Mouse (Mus musculus) small intestine, adult 2 months (tissue): ENCODE measurements at regions not wholly inside any gene's neighbourhood (a gene's known extent, or its start where the extent isn't known, plus 50 kb on each side); places are given as distances from the start of the nearest gene placed in this dataset.

Experiments used
- H3K27ac ChIP-seq: fragments of 200-500 bp; 2 replicates; pipeline ENCODE4 v1.5.1; 2012; ENCODE audit warnings: low read depth, low read length, control low read depth, inconsistent platforms; ENCODE audit not compliant: insufficient read depth
- H3K27me3 ChIP-seq: fragments of 200-500 bp; 2 replicates; pipeline ENCODE4 v1.6.1; 2012; ENCODE audit warnings: mild to moderate bottlenecking, moderate library complexity, low read length, inconsistent platforms; ENCODE audit not compliant: control insufficient read depth, insufficient read depth
- H3K36me3 ChIP-seq: fragments of 200-500 bp; 2 replicates; pipeline ENCODE4 v1.6.1; 2012; ENCODE audit warnings: mild to moderate bottlenecking, low read length, control low read depth, inconsistent platforms; ENCODE audit not compliant: control insufficient read depth, insufficient read depth
- H3K4me1 ChIP-seq: fragments of 200-500 bp; 2 replicates; pipeline ENCODE4 v1.6.1; 2012; ENCODE audit warnings: low read length, inconsistent platforms, mixed read lengths; ENCODE audit not compliant: control insufficient read depth, insufficient read depth, insufficient read length
- H3K4me3 ChIP-seq: fragments of 200-500 bp; 2 replicates; pipeline ENCODE4 v1.5.1; 2012; ENCODE audit warnings: low read depth, mild to moderate bottlenecking, control low read depth, inconsistent platforms, low read length, moderate library complexity
- CTCF ChIP-seq: fragments of 200-500 bp; IDR thresholded peaks from 2 replicates; pipeline ENCODE4 v1.5.1; 2012; ENCODE audit warnings: low read depth, mild to moderate bottlenecking, control low read depth, inconsistent platforms, low read length, moderate library complexity, mixed read lengths; ENCODE audit not compliant: insufficient replicate concordance, insufficient read length; ENCODE audit errors: extremely low read depth
- POLR2A ChIP-seq: fragments of 200-500 bp; IDR thresholded peaks from 2 replicates; pipeline ENCODE4 v1.6.1; 2012; ENCODE audit warnings: low read depth, mild to moderate bottlenecking, control low read depth, inconsistent platforms, low read length, moderate library complexity
- WGBS: fragments of 180-500 bp; shearing (Covaris S2); methylation state at CpG from one replicate; pipeline ENCODE4 v1.1.7; 2018; 5-methylcytosine and 5-hydroxymethylcytosine counted together

DNA sequence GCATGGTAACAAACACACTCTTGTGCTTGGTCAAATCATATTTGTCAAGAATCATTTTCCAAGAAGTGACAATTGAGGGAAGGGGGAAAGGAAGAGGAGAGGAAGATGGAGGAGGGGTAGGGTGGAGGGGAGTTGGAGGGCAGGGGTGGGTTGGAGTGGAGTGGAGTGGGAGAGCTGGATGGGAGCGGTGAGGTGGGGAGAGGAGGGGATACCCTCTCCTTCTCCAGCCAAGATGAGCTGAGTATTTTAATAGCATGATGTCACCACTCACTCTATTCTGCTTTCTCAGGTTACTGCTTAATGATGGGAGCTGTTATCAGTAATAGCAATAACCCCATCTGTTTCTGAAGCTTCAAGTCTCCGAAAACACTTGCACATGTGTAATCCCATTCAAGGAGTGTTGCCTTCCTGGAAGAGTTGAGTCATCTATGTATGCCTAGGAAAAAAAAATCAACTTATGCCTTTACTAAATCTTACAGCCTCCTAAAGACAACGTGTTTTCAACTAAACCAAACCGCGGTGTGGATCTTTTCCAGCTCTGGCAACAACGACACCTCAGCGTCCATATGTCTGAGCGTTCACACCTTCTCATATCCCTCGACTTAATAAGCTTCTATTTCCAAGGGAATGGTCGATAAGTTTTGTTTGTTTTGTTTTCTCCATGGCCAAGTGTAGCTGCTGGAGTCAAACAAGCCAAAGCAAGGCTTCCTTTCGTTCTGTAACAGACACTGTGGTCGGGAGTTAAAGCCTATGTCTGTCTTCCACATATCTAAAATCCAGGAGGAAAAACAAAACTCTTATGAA, 187.0 kb upstream of the Mgmt start:
- 63% methylated on average over 12 of the region's 12 CpGs for WGBS
- Histone ChIP-seq H3K27me3 (0 out of 2 replicates have a peak, but pooled peaks cover 2% of the 10 kb centered on the region), H3K4me3 (no peak overlapping the region), H3K27ac (no peak overlapping the region), H3K36me3 (no peaks in the 10 kb centered on the region), H3K4me1 (no peaks in the 10 kb centered on the region)
- TF ChIP-seq POLR2A = no peak
- TF ChIP-seq CTCF = no peak

DNA sequence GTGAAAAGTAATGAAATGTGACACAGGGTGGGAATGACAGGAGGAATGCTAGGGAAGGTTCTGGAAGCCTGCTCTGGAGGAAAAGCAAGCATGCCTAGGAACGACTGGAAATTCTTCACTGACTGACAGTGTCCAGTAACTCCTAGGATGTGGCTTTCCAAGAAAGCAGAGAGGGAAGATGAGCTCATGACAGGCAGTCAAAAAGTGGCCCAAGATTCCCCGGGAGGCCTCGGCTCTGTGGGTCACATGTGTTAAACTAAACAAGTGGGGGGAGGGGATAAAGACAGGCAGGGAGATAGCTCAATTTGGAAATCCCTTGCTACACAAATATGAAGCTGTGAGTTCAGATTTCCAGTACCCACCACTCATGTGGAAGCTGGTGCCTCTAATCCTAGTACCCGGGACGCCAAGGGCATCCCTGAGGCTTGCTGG, 186.4 kb upstream of the Mgmt start:
- Histone ChIP-seq H3K36me3 (no peaks in the 10 kb centered on the region), H3K27me3 (0 out of 2 replicates have a peak, but pooled peaks cover 2% of the 10 kb centered on the region), H3K4me3 (no peak overlapping the region), H3K4me1 (no peaks in the 10 kb centered on the region), H3K27ac (no peak overlapping the region)
- no peak for TF ChIP-seq CTCF
- no peak for TF ChIP-seq POLR2A
- 56% methylated on average over 5 of the region's 5 CpGs for WGBS

DNA sequence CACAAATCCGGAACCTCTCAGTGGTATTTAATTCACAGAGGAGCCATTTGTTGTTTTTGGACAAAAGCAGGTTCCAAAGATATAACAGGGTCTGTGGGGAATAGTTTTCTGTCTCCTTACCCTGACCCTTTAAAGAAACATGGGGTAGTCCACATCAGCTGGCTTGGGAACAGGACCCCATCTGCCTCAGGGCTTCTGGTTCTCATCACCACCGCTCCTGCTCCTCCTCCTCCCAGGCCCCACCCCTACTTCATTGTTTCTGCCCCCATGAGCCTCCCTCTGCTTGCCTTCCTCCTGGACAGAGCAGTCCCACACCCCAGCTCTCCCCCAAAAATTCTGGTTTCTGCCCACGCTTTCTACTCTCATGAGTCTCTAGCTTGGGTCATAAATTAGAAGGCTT, 183.8 kb upstream of the Mgmt start:
- Histone ChIP-seq H3K27me3 (no peaks in the 10 kb centered on the region), H3K4me3 (no peak overlapping the region), H3K27ac (no peak overlapping the region), H3K4me1 (no peaks in the 10 kb centered on the region), H3K36me3 (no peaks in the 10 kb centered on the region)
- TF ChIP-seq CTCF = no peak
- TF ChIP-seq POLR2A = no peak
- WGBS = 80% methylated on average over 3 of the region's 3 CpGs

DNA sequence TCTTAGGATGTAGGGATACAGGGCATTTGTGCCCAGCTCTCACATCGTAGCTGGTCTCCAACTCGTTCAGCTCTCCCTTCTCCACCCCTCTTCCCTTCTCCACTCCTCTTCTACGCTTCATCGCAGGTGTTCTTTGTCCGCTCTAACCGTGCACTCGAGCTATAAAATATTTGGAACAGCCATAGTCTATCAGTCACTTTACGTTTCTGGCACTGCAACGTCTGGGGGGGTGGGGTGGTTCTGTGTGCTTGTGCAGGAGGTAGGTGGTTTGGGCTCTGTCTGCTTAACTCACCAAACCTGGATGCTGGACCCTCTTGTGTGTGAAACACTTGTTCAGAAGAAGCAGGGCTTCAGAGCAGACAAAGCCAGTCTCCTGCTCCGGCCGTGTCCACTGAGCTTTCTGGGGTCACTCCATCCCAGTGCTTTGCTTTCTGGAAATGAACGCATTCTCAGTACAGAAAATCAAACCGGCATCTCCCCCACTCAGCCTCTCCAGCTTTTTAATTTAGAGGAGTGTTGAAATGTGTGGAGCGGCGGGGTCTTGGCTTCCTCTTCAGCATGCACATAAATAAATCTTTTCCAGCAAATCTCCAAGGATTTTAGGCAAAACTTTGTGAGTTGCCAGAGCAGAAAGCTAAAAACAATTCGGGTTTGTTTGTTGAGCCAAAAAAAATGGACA, 181.3 kb upstream of the Mgmt start:
- Histone ChIP-seq H3K4me1 (no peaks in the 10 kb centered on the region), H3K36me3 (no peaks in the 10 kb centered on the region), H3K27me3 (no peaks in the 10 kb centered on the region), H3K27ac (no peak overlapping the region), H3K4me3 (no peak overlapping the region)
- TF ChIP-seq POLR2A = no peak
- no peak for TF ChIP-seq CTCF
- WGBS = 72% methylated on average over 16 of the region's 16 CpGs

DNA sequence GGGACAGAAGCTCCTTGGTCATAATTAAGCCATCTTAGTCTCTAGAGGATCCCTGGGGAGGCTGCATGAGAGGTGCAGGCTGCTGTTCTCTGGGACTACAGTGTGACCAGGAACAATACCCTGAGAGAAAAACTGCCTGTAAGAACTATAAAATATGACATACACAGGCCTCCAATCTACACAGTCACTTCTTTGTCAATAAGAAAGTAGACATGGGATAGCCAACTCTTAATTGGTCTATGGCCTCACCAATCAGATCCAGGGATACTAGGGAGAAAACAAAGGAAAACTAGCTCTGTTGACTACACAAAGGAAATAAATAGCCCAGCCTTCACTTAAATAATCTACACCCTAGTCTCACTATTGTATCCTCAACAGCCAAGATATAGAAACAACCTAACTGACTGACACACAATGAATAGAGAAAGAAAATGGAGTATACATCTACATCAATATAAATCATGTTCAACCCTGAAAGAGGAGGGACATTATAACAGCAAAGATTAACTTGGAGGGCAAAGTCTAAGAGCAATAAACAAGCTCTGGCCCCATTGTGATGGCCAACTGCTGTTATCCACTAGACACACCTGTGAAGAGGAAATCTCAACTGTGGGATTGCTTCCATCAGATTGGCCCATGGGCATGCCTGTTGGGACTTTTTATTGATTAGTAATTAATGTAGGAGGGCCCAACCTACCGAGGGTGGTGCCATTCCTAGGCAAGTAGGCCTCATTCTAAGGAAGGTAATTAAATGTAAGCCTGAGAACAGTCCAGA, 166.6 kb upstream of the Mgmt start:
- TF ChIP-seq POLR2A (no peak), CTCF (no peak)
- H3K4me1 ChIP-seq = peaks cover 9% of the 10 kb centered on the region; the same call in 1 of the 2 replicates
- 22% methylated on average over 1 of the region's 1 CpGs for WGBS
- H3K27me3 ChIP-seq = no peaks in the 10 kb centered on the region
- H3K36me3 ChIP-seq = no peaks in the 10 kb centered on the region
- H3K27ac ChIP-seq = peak overlapping the region; percentile 17
- H3K4me3 ChIP-seq = no peak overlapping the region

DNA sequence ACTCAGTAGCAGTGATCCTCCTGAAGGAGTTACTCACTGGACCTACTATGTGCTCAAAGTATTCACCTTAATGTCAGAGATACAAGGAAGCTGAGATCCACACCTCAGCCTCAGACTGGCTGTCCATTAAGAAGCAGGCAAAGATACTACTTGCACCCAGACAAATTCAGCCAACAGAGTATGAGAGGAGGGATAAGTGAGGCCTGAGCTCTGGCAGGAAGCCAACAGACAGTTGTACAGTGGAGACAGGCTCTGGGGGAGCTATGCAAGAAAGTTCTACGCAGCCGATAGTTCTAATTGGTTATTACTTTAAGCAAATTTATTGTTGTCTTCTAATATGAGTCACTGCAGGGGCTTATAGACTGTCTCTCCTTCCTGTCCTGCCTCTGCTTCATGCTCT, 152.2 kb upstream of the Mgmt start:
- Histone ChIP-seq H3K27me3 (no peaks in the 10 kb centered on the region), H3K4me1 (no peaks in the 10 kb centered on the region), H3K4me3 (no peak overlapping the region), H3K27ac (no peak overlapping the region), H3K36me3 (no peaks in the 10 kb centered on the region)
- no peak for TF ChIP-seq CTCF
- TF ChIP-seq POLR2A = no peak
- WGBS = 95% methylated on average over 2 of the region's 2 CpGs

DNA sequence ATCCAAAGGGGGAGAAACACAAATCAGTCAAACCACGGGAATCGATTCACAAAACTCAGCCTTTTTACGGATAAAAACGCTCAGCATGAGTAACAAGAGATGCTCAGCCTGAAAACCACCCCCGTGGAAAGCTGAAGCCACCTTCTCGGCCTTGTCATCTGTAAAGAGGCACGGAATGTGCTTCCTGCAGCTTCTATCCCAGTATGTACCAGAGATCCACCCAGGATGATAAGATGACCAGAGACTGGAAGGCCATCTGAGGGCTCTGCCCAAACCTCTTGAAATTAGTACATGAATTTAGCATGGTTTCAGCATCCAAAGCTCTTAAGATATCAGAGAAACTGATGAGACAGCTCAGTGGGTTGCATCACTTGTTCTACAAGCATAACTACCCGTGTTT, 149.0 kb upstream of the Mgmt start:
- TF ChIP-seq POLR2A (no peak), CTCF (no peak)
- H3K4me3 ChIP-seq = no peak overlapping the region
- H3K4me1 ChIP-seq = no peaks in the 10 kb centered on the region
- no peaks in the 10 kb centered on the region for H3K27me3 ChIP-seq
- H3K27ac ChIP-seq = no peak overlapping the region
- 90% methylated on average over 8 of the region's 8 CpGs for WGBS
- no peaks in the 10 kb centered on the region for H3K36me3 ChIP-seq
